Mouse (Mus musculus): ENCODE measurements around the gene Hoxa11. TPM values are rescaled to one million over a fixed set of nuclear protein-coding genes. Genes with fewer than 3 reads are reported as not detected.

Gene Hoxa11
- polyA plus RNA-seq, 1 experiment from 2014 or later = not detected

GRCm38 (mm10) chr6:52251177-52251879 is 5.7 kb upstream of the Hoxa11 start:
- H3K9me3 ChIP-seq (replicated peaks; ENCODE audit: control insufficient read depth, low read length) = no peaks in the 10 kb centered on the region
- H3K27me3 ChIP-seq (ENCODE audit: control insufficient read depth, insufficient read depth, low read depth, low read length) = peaks cover 87% of the 10 kb centered on the region
- no peak overlapping the region for H3K4me3 ChIP-seq (ENCODE audit: low read depth, low read length)
- no peak overlapping the region for H3K27ac ChIP-seq (ENCODE audit: low read length)
- H3K4me2 ChIP-seq (ENCODE audit: low read depth, low read length) = no peak overlapping the region
- 9% methylated on average over 7 of the region's 7 CpGs for WGBS (ENCODE audit: insufficient replicate concordance)
- no peak for ATAC-seq (ENCODE audit: low read depth)
- no peak overlapping the region for H3K9ac ChIP-seq (ENCODE audit: low read depth, low read length)
- H3K4me1 ChIP-seq (ENCODE audit: control insufficient read depth, low read depth, low read length) = no peaks in the 10 kb centered on the region
- no peaks in the 10 kb centered on the region for H3K36me3 ChIP-seq (ENCODE audit: control insufficient read depth, insufficient read depth)

- WGBS (ENCODE audit: insufficient replicate concordance) = 0% methylated on average over 4 of the region's 4 CpGs
- no peak overlapping the region for H3K4me2 ChIP-seq (ENCODE audit: low read depth, low read length)
- ATAC-seq (ENCODE audit: low read depth) = no peak
Measured at GRCm38 (mm10) chr6:52249826-52250225, 4.2 kb upstream of the Hoxa11 start.

GRCm38 (mm10) chr6:52249415-52249738 is 3.8 kb upstream of the Hoxa11 start:
- peaks cover 98% of the 10 kb centered on the region for H3K27me3 ChIP-seq (ENCODE audit: control insufficient read depth, insufficient read depth, low read depth, low read length)
- H3K27ac ChIP-seq (ENCODE audit: low read length) = no peak overlapping the region
- ATAC-seq (ENCODE audit: low read depth) = no peak
- WGBS (ENCODE audit: insufficient replicate concordance) = 2% methylated on average over 16 of the region's 16 CpGs
- H3K4me2 ChIP-seq (ENCODE audit: low read depth, low read length) = no peak overlapping the region
- H3K4me1 ChIP-seq (ENCODE audit: control insufficient read depth, low read depth, low read length) = no peaks in the 10 kb centered on the region; the same call in 1 of the 2 replicates
- no peaks in the 10 kb centered on the region for H3K36me3 ChIP-seq (ENCODE audit: control insufficient read depth, insufficient read depth)
- H3K9ac ChIP-seq (ENCODE audit: low read depth, low read length) = no peak overlapping the region
- H3K9me3 ChIP-seq (replicated peaks; ENCODE audit: control insufficient read depth, low read length) = no peaks in the 10 kb centered on the region
- H3K4me3 ChIP-seq (ENCODE audit: low read depth, low read length) = no peak overlapping the region

More at GRCm38 (mm10) chr6:52249826-52250225, 4.2 kb upstream of the Hoxa11 start:
- Histone ChIP-seq H3K36me3 (ENCODE audit: control insufficient read depth, insufficient read depth) (no peaks in the 10 kb centered on the region), H3K4me1 (ENCODE audit: control insufficient read depth, low read depth, low read length) (no peaks in the 10 kb centered on the region; the same call in 1 of the 2 replicates), H3K9me3 (replicated peaks; ENCODE audit: control insufficient read depth, low read length) (no peaks in the 10 kb centered on the region), H3K27me3 (ENCODE audit: control insufficient read depth, insufficient read depth, low read depth, low read length) (peaks cover 95% of the 10 kb centered on the region), H3K9ac (ENCODE audit: low read depth, low read length) (no peak overlapping the region), H3K27ac (ENCODE audit: low read length) (no peak overlapping the region), H3K4me3 (ENCODE audit: low read depth, low read length) (no peak overlapping the region)

GRCm38 (mm10) chr6:52248638-52249414 is 3.2 kb upstream of the Hoxa11 start:
- Histone ChIP-seq H3K4me1 (ENCODE audit: control insufficient read depth, low read depth, low read length) (no peaks in the 10 kb centered on the region; the same call in 1 of the 2 replicates), H3K4me3 (ENCODE audit: low read depth, low read length) (no peak overlapping the region)
- 1% methylated on average over 27 of the region's 27 CpGs for WGBS (ENCODE audit: insufficient replicate concordance)

GRCm38 (mm10) chr6:52247766-52248637 is 2.4 kb upstream of the Hoxa11 start:
- H3K4me1 ChIP-seq (ENCODE audit: control insufficient read depth, low read depth, low read length) = no peaks in the 10 kb centered on the region; the same call in 1 of the 2 replicates
- H3K4me3 ChIP-seq (ENCODE audit: low read depth, low read length) = no peak overlapping the region
- WGBS (ENCODE audit: insufficient replicate concordance) = 2% methylated on average over 23 of the region's 23 CpGs
- H3K4me2 ChIP-seq (ENCODE audit: low read depth, low read length) = no peak overlapping the region
- peaks cover 98% of the 10 kb centered on the region for H3K27me3 ChIP-seq (ENCODE audit: control insufficient read depth, insufficient read depth, low read depth, low read length)
- H3K36me3 ChIP-seq (ENCODE audit: control insufficient read depth, insufficient read depth) = no peaks in the 10 kb centered on the region
- H3K27ac ChIP-seq (ENCODE audit: low read length) = no peak overlapping the region
- no peak overlapping the region for H3K9ac ChIP-seq (ENCODE audit: low read depth, low read length)
- no peaks in the 10 kb centered on the region for H3K9me3 ChIP-seq (replicated peaks; ENCODE audit: control insufficient read depth, low read length)
- ATAC-seq (ENCODE audit: low read depth) = no peak

More at GRCm38 (mm10) chr6:52248638-52249414, 3.2 kb upstream of the Hoxa11 start:
- H3K36me3 ChIP-seq (ENCODE audit: control insufficient read depth, insufficient read depth) = no peaks in the 10 kb centered on the region
- H3K9ac ChIP-seq (ENCODE audit: low read depth, low read length) = no peak overlapping the region
- no peaks in the 10 kb centered on the region for H3K9me3 ChIP-seq (replicated peaks; ENCODE audit: control insufficient read depth, low read length)
- no peak for ATAC-seq (ENCODE audit: low read depth)
- no peak overlapping the region for H3K4me2 ChIP-seq (ENCODE audit: low read depth, low read length)
- H3K27ac ChIP-seq (ENCODE audit: low read length) = no peak overlapping the region
- peaks cover 98% of the 10 kb centered on the region for H3K27me3 ChIP-seq (ENCODE audit: control insufficient read depth, insufficient read depth, low read depth, low read length)

GRCm38 (mm10) chr6:52246916-52247315 is 1.3 kb upstream of the Hoxa11 start:
- Histone ChIP-seq H3K36me3 (ENCODE audit: control insufficient read depth, insufficient read depth) (no peaks in the 10 kb centered on the region), H3K27me3 (ENCODE audit: control insufficient read depth, insufficient read depth, low read depth, low read length) (peaks cover 98% of the 10 kb centered on the region), H3K27ac (ENCODE audit: low read length) (no peak overlapping the region), H3K9ac (ENCODE audit: low read depth, low read length) (no peak overlapping the region), H3K4me2 (ENCODE audit: low read depth, low read length) (no peak overlapping the region), H3K9me3 (replicated peaks; ENCODE audit: control insufficient read depth, low read length) (no peaks in the 10 kb centered on the region), H3K4me3 (ENCODE audit: low read depth, low read length) (no peak overlapping the region), H3K4me1 (ENCODE audit: control insufficient read depth, low read depth, low read length) (no peaks in the 10 kb centered on the region; the same call in 1 of the 2 replicates)
- 1% methylated on average over 3 of the region's 3 CpGs for WGBS (ENCODE audit: insufficient replicate concordance)
- no peak for ATAC-seq (ENCODE audit: low read depth)

- no peaks in the 10 kb centered on the region for H3K36me3 ChIP-seq (ENCODE audit: control insufficient read depth, insufficient read depth)
- no peak overlapping the region for H3K27ac ChIP-seq (ENCODE audit: low read length)
- no peaks in the 10 kb centered on the region for H3K9me3 ChIP-seq (replicated peaks; ENCODE audit: control insufficient read depth, low read length)
- ATAC-seq (ENCODE audit: low read depth) = no peak
- peaks cover 98% of the 10 kb centered on the region for H3K27me3 ChIP-seq (ENCODE audit: control insufficient read depth, insufficient read depth, low read depth, low read length)
- H3K4me3 ChIP-seq (ENCODE audit: low read depth, low read length) = no peak overlapping the region
- H3K9ac ChIP-seq (ENCODE audit: low read depth, low read length) = no peak overlapping the region
- no peak overlapping the region for H3K4me2 ChIP-seq (ENCODE audit: low read depth, low read length)
- no peaks in the 10 kb centered on the region; the same call in 1 of the 2 replicates for H3K4me1 ChIP-seq (ENCODE audit: control insufficient read depth, low read depth, low read length)
- WGBS (ENCODE audit: insufficient replicate concordance) = 1% methylated on average over 26 of the region's 26 CpGs
Measured at GRCm38 (mm10) chr6:52246403-52246803, 793 bp upstream of the Hoxa11 start.

GRCm38 (mm10) chr6:52245040-52245756 is 412 bp downstream of the Hoxa11 start:
- H3K4me3 ChIP-seq (ENCODE audit: low read depth, low read length) = no peak overlapping the region
- WGBS (ENCODE audit: insufficient replicate concordance) = under 1% methylated on average over 71 of the region's 71 CpGs
- H3K9ac ChIP-seq (ENCODE audit: low read depth, low read length) = no peak overlapping the region
- H3K4me1 ChIP-seq (ENCODE audit: control insufficient read depth, low read depth, low read length) = no peaks in the 10 kb centered on the region; the same call in none of the 2 replicates
- no peaks in the 10 kb centered on the region for H3K36me3 ChIP-seq (ENCODE audit: control insufficient read depth, insufficient read depth)
- no peak overlapping the region for H3K4me2 ChIP-seq (ENCODE audit: low read depth, low read length)
- peaks cover 98% of the 10 kb centered on the region for H3K27me3 ChIP-seq (ENCODE audit: control insufficient read depth, insufficient read depth, low read depth, low read length)
- no peak for ATAC-seq (ENCODE audit: low read depth)
- no peaks in the 10 kb centered on the region for H3K9me3 ChIP-seq (replicated peaks; ENCODE audit: control insufficient read depth, low read length)
- H3K27ac ChIP-seq (ENCODE audit: low read length) = no peak overlapping the region

All from liver, embryonic 16.5 days (tissue).